20 mouse cellular contexts compared by ENCODE assay signal in genomic region chr6:12493571-12493970, GRCm38 (mm10).
DNase-seq lines count a peak whose midpoint lies in the region; ATAC-seq and TF ChIP-seq lines count a peak whose summit lies in the region.
"Had no signal": no experiment of that assay in that cellular context is flagged by ENCODE, and none has a peak within 500 bp of the region (broad histone marks: within the 10 kb centered on the region; RNA-seq: fewer than 3 reads in every experiment).

No protein-coding gene starts in this region.

- no peak for TF ChIP-seq POLR2A in MEL (IDR thresholded peaks at IDR 0.05; ENCODE audit: control insufficient read depth in 1 of 2, insufficient read depth in 1 of 2, low read depth in 1 of 2, low read length in 2 of 2, poor library complexity in 1 of 2)

- TF ChIP-seq EP300 in liver, postnatal 0 days (IDR thresholded peaks at IDR 0.05; ENCODE audit: low read depth) = no peak
- no peak for TF ChIP-seq EP300 in MEL (IDR thresholded peaks at IDR 0.05; ENCODE audit: low read depth in 1 of 2, low read length in 2 of 2)

- H3K9ac ChIP-seq in liver, embryonic 11.5 days (ENCODE audit: low read depth, low read length) = no peak overlapping the region
- H3K9ac ChIP-seq in liver, postnatal 0 days (replicated peaks) = no peak overlapping the region
- H3K9ac ChIP-seq in MEL (ENCODE audit: control insufficient read depth, low read depth, low read length, poor library complexity, severe bottlenecking) = no peak overlapping the region
- H3K9ac ChIP-seq: embryonic facial prominence, embryonic 12.5 days; heart, embryonic 13.5 days; hindbrain, embryonic 12.5 days had no signal

- H3K9me3 ChIP-seq in liver, embryonic 11.5 days (ENCODE audit: control insufficient read depth, low read length) = no peaks in the 10 kb centered on the region
- H3K9me3 ChIP-seq in liver, postnatal 0 days (ENCODE audit: low read length) = no peaks in the 10 kb centered on the region
- no peaks in the 10 kb centered on the region for H3K9me3 ChIP-seq in MEL (replicated peaks; ENCODE audit: insufficient read depth, low read length)
- H3K9me3 ChIP-seq: embryonic facial prominence, embryonic 12.5 days; heart, embryonic 13.5 days; hindbrain, embryonic 12.5 days had no signal

- no peak overlapping the region for H3K4me3 ChIP-seq in liver, embryonic 11.5 days (ENCODE audit: low read depth, low read length)
- H3K4me3 ChIP-seq in liver, postnatal 0 days (ENCODE audit: low read depth, low read length) = no peak overlapping the region
- no peak overlapping the region for H3K4me3 ChIP-seq in MEL (ENCODE audit: control insufficient read depth in 1 of 2, insufficient read depth in 1 of 2, low read depth in 2 of 2, low read length in 2 of 2)
- H3K4me3 ChIP-seq: embryonic facial prominence, embryonic 12.5 days; heart, embryonic 13.5 days; hindbrain, embryonic 12.5 days had no signal

- TF ChIP-seq RAD21 in MEL (IDR thresholded peaks at IDR 0.05; ENCODE audit: low read depth, low read length) = no peak

- no peaks in the 10 kb centered on the region for H3K4me1 ChIP-seq in liver, embryonic 11.5 days (replicated peaks; ENCODE audit: control insufficient read depth, insufficient read depth, low read length)
- H3K4me1 ChIP-seq in liver, postnatal 0 days (ENCODE audit: insufficient read depth) = no peaks in the 10 kb centered on the region
- no peaks in the 10 kb centered on the region for H3K4me1 ChIP-seq in MEL (ENCODE audit: control insufficient read depth in 1 of 2, insufficient read depth in 2 of 2, low read length in 2 of 2)
- H3K4me1 ChIP-seq: embryonic facial prominence, embryonic 12.5 days; heart, embryonic 13.5 days had no signal

- H3K79me2 ChIP-seq in MEL (ENCODE audit: control insufficient read depth, insufficient read depth, low read length, poor library complexity) = no peaks in the 10 kb centered on the region

- 47% methylated on average over 1 of the region's 1 CpGs for WGBS in liver, embryonic 11.5 days
- 38% methylated on average over 1 of the region's 1 CpGs for WGBS in liver, postnatal 0 days (ENCODE audit: insufficient replicate concordance)

- H3K27ac ChIP-seq in liver, embryonic 11.5 days (ENCODE audit: low read depth, low read length) = no peak overlapping the region
- H3K27ac ChIP-seq in liver, postnatal 0 days (ENCODE audit: low read depth) = no peak overlapping the region
- no peak overlapping the region for H3K27ac ChIP-seq in MEL (ENCODE audit: control insufficient read depth, low read depth, low read length)
- H3K27ac ChIP-seq: embryonic facial prominence, embryonic 12.5 days; heart, embryonic 13.5 days; hindbrain, embryonic 12.5 days had no signal

- no peaks in the 10 kb centered on the region for H3K27me3 ChIP-seq in liver, embryonic 11.5 days (replicated peaks; ENCODE audit: control insufficient read depth, insufficient read depth, low read length)
- H3K27me3 ChIP-seq in liver, postnatal 0 days (ENCODE audit: insufficient read depth, low read length) = no peaks in the 10 kb centered on the region
- no peaks in the 10 kb centered on the region for H3K27me3 ChIP-seq in MEL (ENCODE audit: control insufficient read depth in 1 of 2, insufficient read depth in 2 of 2, low read length in 2 of 2)
- H3K27me3 ChIP-seq: embryonic facial prominence, embryonic 12.5 days; heart, embryonic 13.5 days; hindbrain, embryonic 12.5 days; Patski had no signal

- H3K4me2 ChIP-seq in liver, embryonic 11.5 days = no peak overlapping the region
- no peak overlapping the region for H3K4me2 ChIP-seq in liver, postnatal 0 days (ENCODE audit: low read depth, low read length)
- H3K4me2 ChIP-seq: embryonic facial prominence, embryonic 12.5 days; heart, embryonic 13.5 days; hindbrain, embryonic 12.5 days had no signal

- no peaks in the 10 kb centered on the region for H3K36me3 ChIP-seq in liver, embryonic 11.5 days (ENCODE audit: control insufficient read depth, insufficient read depth, low read length)
- no peaks in the 10 kb centered on the region for H3K36me3 ChIP-seq in liver, postnatal 0 days (replicated peaks; ENCODE audit: insufficient read depth, low read length)
- H3K36me3 ChIP-seq in MEL (ENCODE audit: control insufficient read depth in 1 of 2, insufficient read depth in 2 of 2, low read length in 2 of 2) = no peaks in the 10 kb centered on the region
- H3K36me3 ChIP-seq: embryonic facial prominence, embryonic 12.5 days; heart, embryonic 13.5 days; hindbrain, embryonic 12.5 days had no signal

- DNase-seq in liver, embryonic 11.5 days (ENCODE audit: low spot score) = no peak
- no peak for DNase-seq in liver, postnatal 0 days
- DNase-seq in MEL (ENCODE audit: low read depth, low spot score) = peak; percentile 9
- no peak for DNase-seq in cerebellum, adult 9-11 months
- DNase-seq in gastrocnemius, postnatal 4 days (ENCODE audit: low spot score in 2 of 2) = no peak
- DNase-seq in heart, adult 11 months = no peak
- DNase-seq: adrenal gland, postnatal 14 days; cerebellum, adult 18-20 months; cerebellum, postnatal 14 days; gastrocnemius, postnatal 10 days; heart, postnatal 36 days; kidney, adult 11 months had no signal

- ATAC-seq in liver, embryonic 11.5 days (replicated peaks; ENCODE audit: low FRiP score) = 0 out of 2 replicates have a peak, but pooled peaks have one; percentile 39
- no peak for ATAC-seq in liver, postnatal 0 days
- ATAC-seq in hematopoietic stem cell, adult 5-6 weeks (replicated peaks in 1 of 2; ENCODE audit: insufficient read depth in 1 of 2, low FRiP score in 2 of 2, low TSS enrichment in 1 of 2, low read depth in 1 of 2, poor library complexity in 2 of 2, severe bottlenecking in 2 of 2) = peak; percentile 98 to 99
- ATAC-seq: activated CD4-positive, CD25-positive, alpha-beta regulatory T cell, adult 4 months; forebrain, embryonic 16.5 days; hindbrain, embryonic 16.5 days; Patski had no signal

- no peak for TF ChIP-seq CTCF in liver, postnatal 0 days (IDR thresholded peaks at IDR 0.05; ENCODE audit: low read depth)
- no peak for TF ChIP-seq CTCF in MEL (IDR thresholded peaks at IDR 0.05 in 2 of 3, conservative IDR thresholded peaks at IDR 0.05 in 1 of 3; ENCODE audit: control insufficient read depth in 1 of 3, insufficient read depth in 1 of 3, low read depth in 2 of 3, low read length in 3 of 3, poor library complexity in 1 of 3, severe bottlenecking in 1 of 3)

TF ChIP-seq in MEL, 35 proteins besides CTCF, POLR2A, EP300 and RAD21:
- TF ChIP-seq NELFE (IDR thresholded peaks at IDR 0.05; ENCODE audit: low read depth, low read length) (no peak), USF1 (IDR thresholded peaks at IDR 0.05; ENCODE audit: low read depth, low read length) (no peak), POLR2AphosphoS2 (IDR thresholded peaks at IDR 0.05; ENCODE audit: low read length) (no peak), ZNF384 (IDR thresholded peaks at IDR 0.05; ENCODE audit: low read depth, low read length) (no peak)
